Mouse (Mus musculus): ENCODE measurements at regions not wholly inside any gene's neighbourhood (a gene's known extent, or its start where the extent isn't known, plus 50 kb on each side); places are given as distances from the start of the nearest gene placed in this dataset.

DNA sequence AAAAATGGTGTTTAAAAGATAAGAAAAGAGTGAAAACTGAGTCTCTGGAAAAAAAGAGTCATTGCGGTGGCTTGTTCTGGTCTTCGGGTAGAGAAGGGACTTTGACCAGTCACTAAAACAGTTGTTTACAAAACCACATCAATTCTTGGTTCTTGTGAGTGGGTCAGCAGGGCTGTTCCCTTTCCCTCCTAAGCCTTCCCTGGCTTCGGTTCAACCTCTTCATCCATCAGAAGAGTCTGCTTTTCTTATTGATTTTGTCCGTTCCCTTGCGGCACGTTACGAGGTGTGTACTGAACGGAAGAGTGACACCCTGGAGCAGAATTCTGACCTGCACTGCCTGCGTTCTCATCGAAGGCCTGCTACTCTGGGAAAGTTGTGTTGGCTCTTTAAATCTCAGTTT, 229.1 kb upstream of the G2e3 start:
- DNase-seq, result no peak

DNA sequence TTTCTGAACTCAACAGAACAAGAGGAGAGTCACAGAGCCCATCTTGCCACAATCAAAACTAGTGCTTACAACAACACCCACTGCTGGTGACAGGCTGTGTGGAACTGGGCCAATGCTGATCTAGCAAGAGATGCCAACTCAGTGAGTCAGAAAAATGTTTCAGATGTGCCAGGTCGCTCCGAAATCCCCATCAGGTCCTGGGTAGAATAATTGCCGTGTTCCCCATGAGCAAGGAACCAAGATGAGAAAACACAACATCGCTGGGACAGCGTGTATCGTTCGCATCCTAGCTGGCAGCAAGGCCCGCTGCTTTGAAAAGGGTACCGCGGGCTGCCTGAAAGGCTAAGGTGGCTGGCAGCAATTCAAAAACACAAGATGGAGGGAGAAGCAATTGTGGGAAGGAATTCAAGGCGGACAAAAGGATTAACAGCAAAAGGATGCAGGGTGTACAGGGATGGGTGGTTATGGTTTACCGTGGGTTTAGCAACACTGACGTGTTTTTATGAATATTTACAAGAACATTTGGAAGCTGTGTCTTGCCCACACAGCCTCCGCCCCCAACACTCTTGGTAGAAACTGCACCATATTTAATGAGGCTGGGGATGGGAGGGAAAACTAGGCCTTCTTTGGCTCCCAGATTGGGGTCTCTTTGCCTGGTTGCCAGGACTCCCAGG, 229.7 kb upstream of the G2e3 start:
- peak; percentile 22 for DNase-seq

DNA sequence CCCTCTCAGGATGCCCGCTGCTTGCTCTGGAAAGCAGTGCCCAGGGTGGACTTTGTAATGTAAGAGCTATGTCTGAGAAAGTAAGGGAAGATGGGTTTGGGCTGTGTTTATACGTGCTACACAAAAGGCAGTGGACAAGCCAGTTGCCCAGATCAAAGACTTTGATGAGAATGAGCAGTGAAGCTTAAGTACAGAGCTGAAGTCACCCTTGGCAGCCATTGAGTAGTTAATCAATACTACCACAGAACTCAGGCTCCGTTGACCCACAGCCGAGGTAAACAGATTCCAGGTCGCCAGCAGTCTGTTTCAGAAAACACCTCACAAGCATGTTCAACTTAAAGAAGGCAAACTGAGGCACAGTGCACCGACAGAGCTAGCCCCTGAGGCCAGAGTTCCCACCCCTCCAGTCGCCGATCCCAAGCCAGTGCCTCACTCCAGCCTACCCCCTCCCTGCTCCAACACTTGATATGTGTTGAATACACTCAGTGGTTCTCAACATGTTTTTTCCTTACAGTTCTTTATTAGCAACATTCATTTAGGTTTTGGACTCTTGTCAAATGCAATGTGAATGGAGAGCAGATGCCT, 230.3 kb upstream of the G2e3 start:
- no peak for DNase-seq

DNA sequence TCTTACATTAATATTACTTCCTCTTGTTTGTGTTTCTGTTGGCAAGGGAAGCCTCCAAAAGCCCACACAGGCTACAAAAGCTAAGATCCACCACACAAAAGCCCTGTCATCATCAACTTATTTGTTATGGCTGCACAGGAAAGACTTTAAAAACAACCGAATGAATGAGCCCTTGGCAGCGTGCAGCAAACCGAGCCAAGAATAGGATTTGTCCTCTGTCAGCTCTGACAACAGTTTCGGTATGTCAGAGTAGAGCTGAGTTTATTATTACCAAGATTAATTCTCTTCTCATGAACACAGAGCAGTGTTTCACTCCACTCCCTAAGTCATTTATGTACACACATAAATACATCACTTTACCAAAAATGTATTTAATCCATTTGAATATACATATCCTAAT, 236.1 kb upstream of the G2e3 start:
- DNase-seq, result peak; percentile 9

DNA sequence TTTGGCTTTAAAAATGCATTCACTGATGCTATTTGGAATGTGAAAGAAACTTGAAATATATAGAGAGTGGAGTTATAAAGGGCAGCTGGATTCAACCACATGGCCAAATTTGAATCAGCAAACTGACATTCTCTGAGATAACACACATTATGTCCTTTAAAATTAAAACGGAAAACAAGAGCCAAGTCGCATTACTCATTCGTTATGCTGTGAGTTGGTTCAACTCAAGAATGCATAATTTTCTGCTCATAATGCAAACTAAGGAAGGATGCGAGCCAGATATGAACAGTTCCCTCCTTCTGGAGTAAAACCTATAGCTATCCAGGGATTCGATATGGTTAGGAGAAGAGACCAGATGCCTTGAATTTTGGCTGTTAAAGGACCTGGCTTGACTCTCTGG, 239.8 kb upstream of the G2e3 start:
- DNase-seq, result no peak

DNA sequence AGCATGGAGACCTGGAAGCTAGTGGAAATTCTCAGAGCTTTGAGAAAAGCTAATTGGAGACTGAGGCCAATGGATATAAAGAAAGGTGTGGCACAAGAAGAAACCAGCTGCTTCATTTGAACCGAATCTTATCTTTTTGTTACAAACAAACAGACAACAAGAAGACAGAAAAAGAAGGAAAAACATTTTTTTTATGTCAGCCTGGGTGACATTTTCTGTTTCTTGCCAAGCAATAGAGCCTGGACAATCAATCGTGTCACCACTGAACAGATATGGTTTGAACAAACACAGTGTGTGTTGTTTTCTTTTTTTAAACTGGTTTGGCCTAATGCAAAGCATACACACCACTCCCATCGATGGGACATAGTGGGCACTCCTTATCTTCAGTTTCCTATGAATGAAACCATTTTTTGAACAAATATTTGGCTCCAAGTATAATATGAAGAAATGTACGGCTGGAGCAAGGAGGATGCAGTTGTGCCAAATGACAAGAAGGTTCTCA, 244.3 kb upstream of the G2e3 start:
- DNase-seq, result no peak

DNA sequence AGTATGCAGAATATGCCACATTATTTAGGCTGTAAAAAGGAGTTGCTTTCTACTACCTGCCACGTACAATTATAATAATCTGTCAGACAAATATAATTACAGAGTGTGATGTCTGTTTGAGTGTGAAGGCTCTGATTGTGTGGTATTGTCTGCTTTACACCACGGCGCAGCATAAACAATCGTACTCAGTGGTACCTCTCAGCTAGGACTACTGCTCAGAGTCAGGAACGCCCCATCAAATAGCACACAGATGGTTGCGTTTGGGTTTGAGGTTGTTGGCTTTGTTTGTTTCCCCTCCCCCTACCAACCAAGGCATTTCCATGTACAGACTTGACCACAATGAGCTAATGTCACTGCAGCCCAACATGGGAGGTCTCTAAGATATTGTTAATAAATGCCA, 246.2 kb upstream of the G2e3 start:
- DNase-seq, result no peak

DNA sequence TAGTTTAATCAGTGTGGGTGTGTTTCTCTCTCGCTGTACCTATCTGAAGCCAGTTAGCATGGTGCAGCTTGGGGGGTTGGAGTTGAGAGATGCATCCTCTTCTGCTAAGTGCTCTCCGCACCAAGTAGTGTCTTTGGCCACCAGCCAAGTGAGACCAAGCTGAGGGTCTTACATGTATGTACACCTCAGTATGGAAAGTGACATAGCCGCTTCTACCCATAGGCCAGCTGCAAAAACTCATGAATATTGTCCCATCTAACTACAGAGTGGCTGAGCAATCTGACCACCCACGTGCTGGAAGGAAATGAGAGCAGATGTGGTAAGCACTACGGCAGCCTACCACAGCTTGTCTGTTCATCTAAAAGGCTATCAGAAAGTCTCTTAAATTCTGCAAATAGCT, 247.0 kb upstream of the G2e3 start:
- peak; percentile 21 for DNase-seq

DNA sequence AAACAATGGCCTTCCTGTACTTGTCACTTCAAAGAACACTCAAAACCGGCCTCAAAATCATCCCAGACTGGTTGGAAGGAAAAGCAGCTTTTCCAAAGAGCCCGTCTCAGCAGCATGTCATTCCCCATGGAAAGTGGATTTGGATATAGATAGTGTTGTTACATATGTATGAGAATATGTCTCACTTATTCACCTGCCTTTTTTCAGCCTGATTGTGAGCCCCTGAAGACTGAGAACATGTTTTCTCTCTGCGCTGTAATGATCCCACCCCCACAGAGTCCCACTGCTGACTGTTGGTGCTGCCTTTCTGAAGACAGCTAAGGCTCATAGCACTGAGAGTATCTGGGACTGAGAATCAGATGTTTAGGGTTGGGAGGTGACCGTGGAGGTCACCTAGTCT, 251.9 kb upstream of the G2e3 start:
- DNase-seq, result no peak

DNA sequence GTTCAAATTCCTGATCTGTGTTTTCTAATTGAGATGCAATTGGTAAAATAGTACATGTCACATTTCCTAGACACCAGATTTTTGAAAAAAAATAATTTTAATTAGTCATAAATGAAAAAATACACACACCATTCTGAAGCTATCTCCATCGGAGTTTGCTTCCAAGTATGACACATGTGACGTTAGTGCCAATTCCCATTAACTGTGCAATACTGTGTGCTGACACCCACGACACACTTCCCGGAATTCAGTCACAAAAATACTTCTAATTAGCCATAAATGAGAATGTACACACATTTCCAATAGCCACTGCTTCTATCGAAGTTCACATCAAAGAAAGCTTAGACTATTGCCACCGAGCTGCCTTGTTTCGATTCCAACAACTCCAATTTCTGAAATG, 258.5 kb upstream of the G2e3 start:
- DNase-seq, result no peak

DNA sequence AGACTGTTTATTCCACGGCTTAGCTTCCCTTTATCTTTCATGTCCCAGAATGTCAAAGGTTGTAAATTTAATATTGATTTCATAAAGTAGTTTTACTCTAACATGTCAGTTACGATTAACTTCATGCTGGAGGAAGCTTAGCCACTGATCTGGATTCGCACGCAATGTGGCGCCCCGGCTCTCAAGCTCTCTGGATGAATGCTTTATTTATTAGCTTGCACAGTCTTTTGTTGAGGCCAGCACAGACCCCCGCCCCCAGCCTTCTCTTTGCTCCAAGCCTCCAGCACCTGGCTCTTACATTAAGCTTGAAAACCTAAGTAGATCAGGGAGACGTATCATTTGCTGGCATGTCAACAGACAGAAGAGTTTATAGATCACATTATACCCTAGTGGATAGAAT, 266.1 kb upstream of the G2e3 start:
- no peak for DNase-seq

DNA sequence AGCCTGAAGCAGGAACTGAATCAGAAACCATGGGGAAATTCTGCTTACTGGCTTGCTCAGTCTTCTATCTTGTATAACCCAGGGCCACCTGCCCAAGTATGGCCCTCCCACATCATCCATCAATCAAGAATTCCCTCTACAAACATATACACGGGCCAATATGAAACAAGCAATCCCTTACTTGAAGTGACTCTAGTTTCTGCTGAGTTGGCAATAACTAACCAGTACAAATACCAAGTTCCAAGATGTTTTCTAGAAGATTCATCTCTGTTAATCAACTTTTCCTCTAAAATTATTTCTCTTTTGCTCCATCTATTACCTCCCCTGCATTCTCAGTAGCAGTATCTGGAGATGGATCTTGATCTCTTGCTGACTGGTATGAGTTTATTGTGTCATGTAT, 274.4 kb upstream of the G2e3 start:
- DNase-seq, result no peak

DNA sequence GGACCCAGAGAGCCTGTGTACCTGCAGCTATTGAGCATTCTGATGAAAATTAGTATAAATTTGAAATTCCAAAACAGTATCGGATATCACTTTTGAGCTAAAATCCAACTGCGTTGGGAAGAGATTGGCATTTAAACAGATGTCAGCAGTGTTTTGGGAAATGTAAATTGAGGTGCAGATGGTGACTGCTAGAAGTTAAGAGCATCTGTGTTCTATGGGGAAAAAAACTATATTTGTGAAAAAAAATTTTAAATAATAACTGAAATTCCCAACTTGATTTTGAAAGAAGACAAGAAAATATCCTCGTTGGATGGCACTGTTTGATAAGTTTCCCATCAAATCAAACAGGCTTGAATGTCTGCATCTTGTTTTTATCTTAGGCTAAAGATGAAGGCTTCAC, 286.9 kb upstream of the G2e3 start:
- no peak for DNase-seq

DNA sequence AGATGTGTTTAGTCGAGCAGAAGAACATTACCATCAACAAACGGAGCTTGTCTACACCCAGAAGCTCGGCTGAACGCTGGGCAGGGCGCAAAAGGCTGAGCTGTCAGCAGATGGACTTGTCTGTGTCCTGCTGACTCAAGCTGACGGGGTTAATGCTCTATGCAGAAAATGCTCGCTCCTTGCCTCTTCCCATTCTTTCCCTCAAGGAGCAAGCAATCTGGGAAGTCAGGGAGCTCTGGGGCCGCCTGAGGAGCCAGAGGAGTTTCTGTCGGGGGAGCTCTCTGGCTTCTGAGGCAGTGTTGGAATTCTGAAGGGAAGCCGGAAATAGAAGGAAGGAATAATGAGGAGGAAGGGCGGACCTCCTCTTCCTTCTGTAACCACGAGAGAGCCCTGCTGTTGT, 289.3 kb upstream of the G2e3 start:
- peak; percentile 36 for DNase-seq

DNA sequence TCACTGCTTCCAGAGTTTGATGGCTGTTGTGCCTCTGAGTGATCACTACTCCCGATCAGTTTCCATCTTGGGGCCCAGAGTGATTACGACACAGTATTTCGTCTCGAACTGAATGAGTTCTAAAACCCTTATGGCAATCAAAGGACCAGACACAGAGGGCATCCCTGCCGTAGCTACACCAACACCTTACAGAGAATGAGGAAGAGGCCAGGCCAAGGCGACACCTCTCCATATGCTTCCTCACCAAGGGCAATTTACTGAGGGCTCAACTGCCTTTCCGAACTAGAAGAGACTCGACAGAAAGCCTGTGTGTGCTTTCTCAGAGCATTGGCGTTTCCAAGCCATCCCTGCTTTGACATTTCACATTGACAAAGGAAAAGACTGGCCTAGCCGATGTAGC, 289.8 kb upstream of the G2e3 start:
- DNase-seq, result no peak

DNA sequence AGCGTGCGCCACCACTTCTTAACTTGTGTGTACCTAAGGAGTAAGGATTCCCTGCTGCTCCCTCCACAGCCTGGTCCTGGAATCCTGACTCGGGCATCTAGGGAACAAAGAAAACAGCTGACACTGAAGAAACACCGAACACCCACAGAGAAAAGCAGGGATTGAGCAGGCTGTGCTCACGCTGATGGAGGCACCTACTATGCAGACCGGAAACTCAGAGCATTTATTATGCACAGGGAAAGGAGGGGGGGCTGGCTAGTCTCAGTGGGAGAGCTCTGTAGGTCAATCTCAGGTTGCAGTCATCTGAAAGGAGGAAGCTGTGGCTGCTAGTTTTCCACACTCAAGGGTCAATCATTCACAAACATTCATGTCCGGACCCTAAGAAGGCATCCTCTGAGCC, 300.7 kb upstream of the G2e3 start:
- DNase-seq, result no peak

DNA sequence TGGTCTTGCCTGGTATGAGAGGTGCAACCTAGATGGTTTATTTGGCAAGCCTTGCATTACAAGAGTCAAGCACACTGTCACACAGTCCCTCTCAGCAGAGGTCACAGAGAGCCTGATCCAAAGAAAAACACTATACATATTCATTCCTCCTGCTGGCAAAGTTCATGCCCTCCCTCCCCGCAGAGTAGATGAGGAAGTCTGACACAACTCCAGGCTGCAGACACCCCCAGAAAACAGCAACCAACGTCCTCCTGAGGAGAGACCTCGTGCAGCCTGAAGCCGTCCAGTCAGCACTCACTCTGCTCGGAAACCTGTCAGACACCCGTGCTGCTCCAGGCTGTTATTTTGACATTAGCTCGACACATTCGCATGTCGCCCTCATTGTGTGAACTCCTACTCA, 302.4 kb upstream of the G2e3 start:
- no peak for DNase-seq

DNA sequence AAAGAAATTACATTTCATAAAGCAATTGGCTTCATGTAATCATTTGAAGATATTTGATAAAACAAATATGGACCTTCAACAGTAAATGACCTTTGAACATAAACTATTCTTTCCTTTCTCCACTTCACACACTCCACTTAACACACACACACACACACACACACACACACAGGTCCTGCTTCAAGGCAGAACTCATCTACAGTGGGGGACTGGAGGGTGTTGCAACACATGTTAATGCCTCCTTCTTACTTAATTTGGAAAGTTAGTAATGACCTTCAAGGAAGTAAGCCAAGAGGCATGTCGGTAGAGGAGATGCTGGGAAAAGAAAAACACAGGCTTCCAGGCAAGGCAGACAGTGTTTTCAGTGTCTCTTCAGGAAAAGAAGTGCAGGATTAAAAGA, 302.8 kb upstream of the G2e3 start:
- DNase-seq, result no peak

DNA sequence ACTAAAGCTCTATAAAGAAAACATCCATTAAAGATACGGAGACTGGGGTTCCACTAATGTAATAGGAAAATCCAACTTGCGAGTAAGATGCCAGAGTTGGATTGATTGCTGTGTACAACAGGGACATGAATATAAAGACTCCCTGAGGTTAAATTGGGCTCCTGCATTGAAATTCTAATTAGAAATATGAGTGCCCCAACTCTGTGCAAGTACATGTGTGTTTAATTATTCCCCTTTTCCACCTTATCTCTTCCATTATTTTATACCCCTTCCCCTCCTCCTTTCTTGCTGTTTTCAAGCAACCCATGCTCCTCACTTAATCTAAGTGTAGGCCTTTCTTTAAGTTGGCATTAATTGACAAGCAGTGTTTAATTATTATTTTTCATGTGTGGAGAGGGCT, 315.7 kb upstream of the G2e3 start:
- no peak for DNase-seq

DNA sequence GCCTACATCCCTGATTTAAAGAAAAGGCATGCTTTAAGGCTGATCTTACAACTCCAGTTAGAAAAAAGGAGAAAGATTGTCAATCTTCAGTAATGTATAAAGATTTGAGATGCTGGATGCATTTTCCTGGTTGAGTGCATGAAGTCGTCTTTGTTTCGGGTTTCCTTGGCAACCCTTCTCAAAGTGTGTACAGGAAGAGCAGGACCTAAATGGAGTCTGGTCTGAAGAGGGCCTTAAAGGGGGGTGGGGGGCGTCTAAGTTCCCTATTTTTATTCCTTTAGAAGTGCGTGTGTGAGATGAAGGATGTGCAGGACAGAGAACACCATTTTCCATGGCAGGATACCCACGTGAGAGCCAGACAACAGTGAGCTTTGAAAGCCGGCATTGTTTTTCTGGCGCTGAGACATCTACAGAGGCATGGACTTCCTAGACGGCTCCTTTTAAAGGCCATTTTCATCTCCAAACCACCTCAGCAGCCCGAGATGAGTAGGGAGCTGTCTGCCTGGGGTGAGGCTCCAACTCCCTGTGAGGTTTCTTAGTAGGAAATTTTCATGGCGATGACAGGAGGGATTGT, 319.2 kb upstream of the G2e3 start:
- DNase-seq, result no peak

DNA sequence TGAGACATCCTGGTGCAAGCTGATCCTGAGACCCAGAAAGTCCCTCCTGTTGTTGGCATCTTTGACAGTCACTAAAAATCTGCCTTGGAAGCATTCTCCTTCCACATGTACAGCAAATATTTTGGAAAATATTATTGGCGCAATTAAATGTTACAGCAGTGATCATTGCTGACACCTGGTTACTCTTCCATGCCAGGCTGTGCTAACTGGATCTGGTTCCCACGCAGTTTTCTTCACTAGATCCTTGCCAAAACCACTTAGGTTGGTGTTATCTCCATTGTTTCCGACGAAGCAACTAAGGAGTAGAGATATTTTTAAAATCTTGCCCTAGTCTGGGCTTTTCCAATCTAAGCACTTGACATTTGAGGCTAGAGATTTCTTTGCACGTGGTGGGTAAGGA, 321.8 kb upstream of the G2e3 start:
- DNase-seq, result no peak

DNA sequence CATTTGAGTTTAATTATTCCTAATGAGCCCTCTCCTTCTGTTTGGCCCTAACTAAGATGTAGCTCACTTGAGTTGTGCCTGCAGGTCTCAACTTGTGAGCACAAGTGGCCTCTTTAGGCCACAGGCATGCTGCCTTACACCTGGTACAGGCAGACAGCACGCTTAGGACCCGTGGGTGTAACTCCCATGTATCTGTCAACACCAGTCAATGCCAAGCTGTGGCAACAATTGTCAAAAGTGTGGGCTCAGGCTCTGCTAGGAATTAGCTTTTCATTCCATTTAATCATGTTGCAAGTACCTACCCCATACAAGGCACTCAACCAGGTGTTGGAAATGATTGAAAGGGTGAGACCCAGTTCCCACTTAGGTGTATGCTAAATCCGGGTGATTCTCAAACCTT, 322.3 kb upstream of the G2e3 start:
- no peak for DNase-seq

DNA sequence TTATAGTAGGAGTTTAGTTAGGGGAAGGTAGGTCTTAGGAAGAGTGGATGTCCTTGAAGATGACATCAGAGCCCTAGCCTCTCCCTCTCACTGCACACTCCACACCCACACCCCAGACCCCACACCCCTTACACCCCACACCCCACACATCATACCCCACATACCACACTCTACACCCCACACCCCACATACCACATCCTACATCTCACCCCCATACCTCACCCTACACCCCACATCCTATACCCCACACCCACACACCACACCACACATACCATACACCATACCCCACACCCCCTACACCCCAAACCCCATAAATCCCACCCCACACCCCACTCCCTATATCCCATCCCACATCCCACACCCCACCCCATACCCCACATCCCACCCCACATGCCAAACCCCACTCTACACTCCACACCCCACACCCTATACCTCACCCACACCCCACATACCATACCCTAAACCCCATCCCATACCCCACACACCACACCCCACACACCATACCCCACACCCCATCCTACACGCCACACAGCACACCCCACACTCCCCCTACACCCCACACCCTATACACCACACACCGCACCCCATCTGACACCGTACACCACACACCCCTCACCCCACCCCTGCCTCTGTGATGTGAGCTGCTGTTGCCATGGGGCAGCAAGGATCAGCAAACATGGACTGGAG, 323.7 kb upstream of the G2e3 start:
- no peak for DNase-seq

DNA sequence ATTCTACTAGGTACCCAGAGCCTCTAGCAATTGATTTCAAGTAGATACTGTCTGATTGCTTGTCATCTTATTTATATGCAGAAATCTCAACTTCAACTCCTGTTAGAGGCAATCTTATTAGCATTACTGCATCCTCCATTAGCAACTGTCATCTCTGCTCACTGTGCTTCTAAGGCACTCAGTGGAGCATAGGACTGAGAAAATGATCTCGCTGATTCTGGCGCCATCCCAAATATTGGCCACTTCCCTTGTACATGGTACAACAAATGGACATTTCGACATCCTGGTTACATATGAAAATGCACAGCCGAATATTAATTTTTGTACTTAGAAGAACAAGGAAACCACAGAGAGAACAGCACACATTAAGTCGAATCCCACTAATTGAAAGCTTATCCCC, 329.7 kb upstream of the G2e3 start:
- no peak for DNase-seq

Data from kidney, postnatal 10 days (tissue).